Mouse (Mus musculus): ENCODE measurements around the gene Gtf2a2. TPM values are rescaled to one million over a fixed set of nuclear protein-coding genes. Genes with fewer than 3 reads are reported as not detected.
A peak's percentile ranks its signal among the peaks of the same experiment; 100 is the strongest.

Gtf2a2 gene
- polyA plus RNA-seq, 1 experiment from 2014 or later: 155 TPM

DNA sequence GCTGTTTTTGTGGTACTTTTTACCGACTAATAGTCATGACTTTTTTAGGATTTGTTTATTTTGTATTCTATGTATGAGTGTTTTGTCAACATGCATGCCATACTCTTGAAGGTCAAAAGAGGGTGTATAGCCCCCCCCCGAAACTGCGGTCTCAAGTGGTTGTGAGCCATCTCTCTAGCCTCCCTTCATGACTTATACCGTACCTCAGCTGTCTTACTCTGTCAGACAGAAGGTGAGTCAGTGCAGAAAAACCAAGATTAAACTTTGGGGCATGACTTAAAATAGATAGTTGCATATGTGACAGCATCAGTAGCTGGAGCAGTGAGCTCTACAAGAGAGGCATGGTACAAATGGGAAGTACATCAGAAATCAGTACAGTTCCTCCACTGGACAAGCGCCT is 17.8 kb upstream of the Gtf2a2 start:
- H3K27ac ChIP-seq: no peak overlapping the region
- no peak overlapping the region for H3K4me2 ChIP-seq
- H3K9me3 ChIP-seq (replicated peaks): no peaks in the 10 kb centered on the region
- peaks cover 39% of the 10 kb centered on the region for H3K36me3 ChIP-seq
- ATAC-seq (replicated peaks; ENCODE audit: insufficient number of reproducible peaks, insufficient read depth, low FRiP score, low read depth): no peak
- H3K9ac ChIP-seq: no peak overlapping the region
- no peak overlapping the region for H3K4me3 ChIP-seq
- 79% methylated on average over 5 of the region's 5 CpGs for WGBS
- peaks cover 36% of the 10 kb centered on the region for H3K4me1 ChIP-seq (replicated peaks)
- no peaks in the 10 kb centered on the region for H3K27me3 ChIP-seq

GRCm38 (mm10) chr9:69999318-69999717 is 13.0 kb upstream of the Gtf2a2 start:
- no peak overlapping the region for H3K4me2 ChIP-seq
- peaks cover 83% of the 10 kb centered on the region for H3K36me3 ChIP-seq
- no peaks in the 10 kb centered on the region for H3K27me3 ChIP-seq
- WGBS: 82% methylated on average over 1 of the region's 1 CpGs
- H3K4me3 ChIP-seq: no peak overlapping the region
- H3K27ac ChIP-seq: no peak overlapping the region
- no peaks in the 10 kb centered on the region for H3K9me3 ChIP-seq (replicated peaks)
- ATAC-seq (replicated peaks; ENCODE audit: insufficient number of reproducible peaks, insufficient read depth, low FRiP score, low read depth): no peak
- no peak overlapping the region for H3K9ac ChIP-seq
- H3K4me1 ChIP-seq (replicated peaks): 0 out of 2 replicates have a peak, but pooled peaks cover 5% of the 10 kb centered on the region

- Histone ChIP-seq H3K27ac (no peak overlapping the region), H3K4me3 (no peak overlapping the region), H3K36me3 (peaks cover 87% of the 10 kb centered on the region), H3K9ac (no peak overlapping the region), H3K4me2 (no peak overlapping the region), H3K27me3 (no peaks in the 10 kb centered on the region), H3K9me3 (replicated peaks) (no peaks in the 10 kb centered on the region), H3K4me1 (replicated peaks) (no peaks in the 10 kb centered on the region)
- ATAC-seq (replicated peaks; ENCODE audit: insufficient number of reproducible peaks, insufficient read depth, low FRiP score, low read depth): no peak
- 86% methylated on average over 10 of the region's 10 CpGs for whole genome bisulfite sequencing
Measured at GRCm38 (mm10) chr9:70003516-70003915, 8.8 kb upstream of the Gtf2a2 start.

GRCm38 (mm10) chr9:70006984-70007383 is 5.4 kb upstream of the Gtf2a2 start:
- ATAC-seq (replicated peaks; ENCODE audit: insufficient number of reproducible peaks, insufficient read depth, low FRiP score, low read depth): no peak
- peaks cover 3% of the 10 kb centered on the region; the same call in 1 of the 2 replicates for H3K4me1 ChIP-seq (replicated peaks)
- no peak overlapping the region for H3K4me2 ChIP-seq
- H3K27me3 ChIP-seq: no peaks in the 10 kb centered on the region
- 87% methylated on average over 5 of the region's 5 CpGs for WGBS
- H3K9ac ChIP-seq: no peak overlapping the region
- H3K27ac ChIP-seq: no peak overlapping the region
- no peak overlapping the region for H3K4me3 ChIP-seq
- no peaks in the 10 kb centered on the region for H3K9me3 ChIP-seq (replicated peaks)
- peaks cover 73% of the 10 kb centered on the region for H3K36me3 ChIP-seq

GRCm38 (mm10) chr9:70007506-70008248 is 4.7 kb upstream of the Gtf2a2 start:
- Histone ChIP-seq H3K4me3 (no peak overlapping the region), H3K27ac (no peak overlapping the region), H3K4me2 (no peak overlapping the region), H3K9me3 (replicated peaks) (no peaks in the 10 kb centered on the region), H3K9ac (no peak overlapping the region), H3K4me1 (replicated peaks) (peaks cover 4% of the 10 kb centered on the region; the same call in 1 of the 2 replicates), H3K36me3 (peaks cover 66% of the 10 kb centered on the region), H3K27me3 (no peaks in the 10 kb centered on the region)
- no peak for ATAC-seq (replicated peaks; ENCODE audit: insufficient number of reproducible peaks, insufficient read depth, low FRiP score, low read depth)
- WGBS: 84% methylated on average over 14 of the region's 14 CpGs

GRCm38 (mm10) chr9:70009754-70010304 is 2.5 kb upstream of the Gtf2a2 start:
- no peaks in the 10 kb centered on the region for H3K9me3 ChIP-seq (replicated peaks)
- no peak overlapping the region for H3K27ac ChIP-seq
- H3K36me3 ChIP-seq: peaks cover 48% of the 10 kb centered on the region
- no peak for ATAC-seq (replicated peaks; ENCODE audit: insufficient number of reproducible peaks, insufficient read depth, low FRiP score, low read depth)
- peaks cover 20% of the 10 kb centered on the region for H3K4me1 ChIP-seq (replicated peaks)
- no peak overlapping the region for H3K4me2 ChIP-seq
- no peak overlapping the region for H3K9ac ChIP-seq
- H3K4me3 ChIP-seq: no peak overlapping the region
- 68% methylated on average over 8 of the region's 8 CpGs for WGBS
- H3K27me3 ChIP-seq: no peaks in the 10 kb centered on the region

DNA sequence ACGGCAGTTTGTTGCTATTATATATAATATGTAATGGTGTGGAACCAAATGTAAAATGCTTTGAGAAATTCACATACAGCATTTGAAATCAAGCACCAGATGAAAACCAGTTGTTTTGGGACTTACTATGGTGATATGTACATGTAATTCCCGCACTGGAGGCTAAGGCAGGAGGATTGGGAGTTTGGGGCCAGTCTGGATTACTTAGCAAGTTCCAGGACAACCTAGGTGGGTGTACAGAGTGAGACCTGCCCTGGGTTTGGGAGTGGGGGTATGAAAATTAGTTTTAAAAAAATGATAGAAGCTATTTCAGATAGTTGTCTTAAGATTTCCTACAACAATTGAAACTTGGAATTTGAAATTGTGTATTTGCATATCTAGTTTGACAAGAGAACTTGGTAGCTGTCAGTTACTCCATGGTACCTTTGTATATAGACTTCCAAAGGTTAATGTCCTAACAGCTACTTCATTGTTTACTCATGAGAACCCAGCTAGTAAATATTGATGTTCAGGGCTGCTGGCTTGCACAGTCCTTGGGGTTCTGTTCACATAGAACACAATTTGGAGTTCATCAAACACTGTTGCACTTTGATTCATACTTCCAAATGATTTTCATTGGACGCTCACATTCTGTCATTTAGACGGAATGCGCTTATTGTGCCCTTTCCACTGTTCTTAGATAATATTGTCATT is 1.4 kb upstream of the Gtf2a2 start:
- Histone ChIP-seq H3K36me3 (peaks cover 39% of the 10 kb centered on the region), H3K27me3 (no peaks in the 10 kb centered on the region), H3K4me2 (no peak overlapping the region), H3K9ac (no peak overlapping the region), H3K27ac (no peak overlapping the region), H3K4me3 (no peak overlapping the region), H3K4me1 (replicated peaks) (peaks cover 20% of the 10 kb centered on the region), H3K9me3 (replicated peaks) (no peaks in the 10 kb centered on the region)
- 88% methylated on average over 5 of the region's 5 CpGs for WGBS
- no peak for ATAC-seq (replicated peaks; ENCODE audit: insufficient number of reproducible peaks, insufficient read depth, low FRiP score, low read depth)

GRCm38 (mm10) chr9:70011537-70012407 is 578 bp upstream of the Gtf2a2 start:
- Histone ChIP-seq H3K27ac (peak overlapping the region; percentile 92), H3K4me3 (peak overlapping the region; percentile 92), H3K36me3 (peaks cover 34% of the 10 kb centered on the region), H3K9me3 (replicated peaks) (no peaks in the 10 kb centered on the region), H3K9ac (peak overlapping the region; percentile 95), H3K27me3 (no peaks in the 10 kb centered on the region), H3K4me2 (peak overlapping the region; percentile 72), H3K4me1 (replicated peaks) (peaks cover 20% of the 10 kb centered on the region)
- no peak for ATAC-seq (replicated peaks; ENCODE audit: insufficient number of reproducible peaks, insufficient read depth, low FRiP score, low read depth)
- 58% methylated on average over 14 of the region's 14 CpGs for WGBS

- Histone ChIP-seq H3K36me3 (peaks cover 21% of the 10 kb centered on the region), H3K9ac (no peak overlapping the region), H3K4me2 (no peak overlapping the region), H3K27ac (no peak overlapping the region), H3K4me3 (no peak overlapping the region), H3K27me3 (no peaks in the 10 kb centered on the region), H3K4me1 (replicated peaks) (peaks cover 20% of the 10 kb centered on the region), H3K9me3 (replicated peaks) (no peaks in the 10 kb centered on the region)
- ATAC-seq (replicated peaks; ENCODE audit: insufficient number of reproducible peaks, insufficient read depth, low FRiP score, low read depth): no peak
- WGBS: 95% methylated on average over 2 of the region's 2 CpGs
Measured at GRCm38 (mm10) chr9:70015632-70016031, 3.3 kb downstream of the Gtf2a2 start.

DNA sequence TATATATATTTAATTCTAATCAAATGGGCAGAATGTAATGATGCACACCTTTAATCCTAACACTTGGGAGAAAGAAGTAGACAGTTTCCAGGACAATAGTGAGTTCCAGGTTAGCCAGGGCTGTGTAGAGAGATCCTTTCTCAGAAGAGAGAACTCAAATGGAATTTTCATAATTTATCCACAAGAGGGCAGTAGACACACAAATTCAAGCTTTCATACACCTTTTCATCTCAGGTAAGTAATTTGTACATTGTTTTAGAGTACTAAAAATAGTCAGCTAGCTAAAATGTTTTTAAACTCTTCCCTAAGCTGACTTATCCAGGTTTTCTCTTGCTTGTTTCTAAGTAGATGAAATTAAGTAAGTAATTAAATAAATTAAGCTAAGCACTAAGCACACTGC is 6.5 kb downstream of the Gtf2a2 start:
- Histone ChIP-seq H3K9ac (no peak overlapping the region), H3K4me1 (replicated peaks) (peaks cover 17% of the 10 kb centered on the region), H3K27ac (no peak overlapping the region), H3K9me3 (replicated peaks) (no peaks in the 10 kb centered on the region), H3K4me3 (no peak overlapping the region), H3K4me2 (no peak overlapping the region), H3K36me3 (peaks cover 21% of the 10 kb centered on the region), H3K27me3 (no peaks in the 10 kb centered on the region)
- no peak for ATAC-seq (replicated peaks; ENCODE audit: insufficient number of reproducible peaks, insufficient read depth, low FRiP score, low read depth)

GRCm38 (mm10) chr9:70021610-70022009 is 9.3 kb downstream of the Gtf2a2 start:
- peak overlapping the region; percentile 38; the same call in 1 of the 2 replicates for H3K27ac ChIP-seq

More at GRCm38 (mm10) chr9:70021610-70022009, 9.3 kb downstream of the Gtf2a2 start:
- H3K4me3 ChIP-seq: no peak overlapping the region
- no peak for ATAC-seq (replicated peaks; ENCODE audit: insufficient number of reproducible peaks, insufficient read depth, low FRiP score, low read depth)
- H3K9ac ChIP-seq: no peak overlapping the region
- H3K4me1 ChIP-seq (replicated peaks): peaks cover 10% of the 10 kb centered on the region; the same call in 1 of the 2 replicates
- H3K9me3 ChIP-seq (replicated peaks): no peaks in the 10 kb centered on the region
- H3K36me3 ChIP-seq: peaks cover 21% of the 10 kb centered on the region
- H3K27me3 ChIP-seq: no peaks in the 10 kb centered on the region
- 50% methylated on average over 1 of the region's 1 CpGs for WGBS
- H3K4me2 ChIP-seq: no peak overlapping the region
